Mouse (Mus musculus) neural tube, embryonic 12.5 days (tissue): ENCODE results near the gene Col15a1. TPM values are rescaled to one million over a fixed set of nuclear protein-coding genes. Genes with fewer than 3 reads are reported as not detected.

Experiments
- ATAC-seq: fragments of 200-750 bp; cut with Nextera tagmentation; 2 replicates; pipeline ENCODE4 v1.8.0; 2017; ENCODE audit warnings: low read depth, mild to moderate bottlenecking, moderate TSS enrichment, moderate library complexity; ENCODE audit not compliant: low FRiP score
- H3K27ac ChIP-seq: fragments of 300-500 bp; sonication (generic); 2 replicates; pipeline ENCODE4 v1.5.1; 2016
- H3K27me3 ChIP-seq: fragments of 300-500 bp; sonication (generic); replicated peaks from 2 replicates; pipeline ENCODE4 v1.6.1; 2016; ENCODE audit warnings: mild to moderate bottlenecking
- H3K36me3 ChIP-seq: fragments of 300-500 bp; sonication (generic); 2 replicates; pipeline ENCODE4 v1.6.1; 2016; ENCODE audit warnings: mild to moderate bottlenecking
- H3K4me1 ChIP-seq: fragments of 300-500 bp; sonication (generic); 2 replicates; pipeline ENCODE4 v1.6.1; 2016
- H3K4me2 ChIP-seq: fragments of 300-500 bp; sonication (generic); replicated peaks from 2 replicates; pipeline ENCODE4 v1.6.1; 2016; ENCODE audit warnings: mild to moderate bottlenecking
- H3K4me3 ChIP-seq: fragments of 300-500 bp; sonication (generic); 2 replicates; pipeline ENCODE4 v1.5.1; 2016
- H3K9ac ChIP-seq: fragments of 300-500 bp; sonication (generic); 2 replicates; pipeline ENCODE4 v1.6.1; 2016; ENCODE audit warnings: mild to moderate bottlenecking
- H3K9me3 ChIP-seq: fragments of 300-500 bp; sonication (generic); 2 replicates; pipeline ENCODE4 v1.6.1; 2016; ENCODE audit warnings: mild to moderate bottlenecking
- WGBS: fragments of 180-500 bp; shearing (Covaris S2); methylation state at CpG from one replicate; pipeline ENCODE4 v1.1.7; 2016; 5-methylcytosine and 5-hydroxymethylcytosine counted together
- polyA plus RNA-seq: library from polyadenylated mRNA; unstranded; fragments of >200 nt; fragmentation: Nextera tagmentation; extraction: Ambion mirVana; gene quantifications from 2 replicates; pipeline ENCODE4 v1.2.1, GENCODE M21; 2016

Gene Col15a1
- polyA plus RNA-seq, 1 experiment from 2014 or later = 5.6 TPM

GRCm38 (mm10) chr4:47234667-47235267 lies 26.8 kb downstream of the Col15a1 start:
- Histone ChIP-seq H3K9ac (no peak overlapping the region), H3K9me3 (no peaks in the 10 kb centered on the region), H3K4me2 (no peak overlapping the region), H3K4me3 (no peak overlapping the region), H3K27me3 (no peaks in the 10 kb centered on the region), H3K4me1 (peaks cover 12% of the 10 kb centered on the region), H3K27ac (no peak overlapping the region), H3K36me3 (no peaks in the 10 kb centered on the region)
- WGBS = 27% methylated on average over 17 of the region's 17 CpGs
- peak; percentile 58; the same call in 1 of the 2 replicates for ATAC-seq

- 0 out of 2 replicates have a peak, but pooled peaks have one; percentile 61 for ATAC-seq
- Histone ChIP-seq H3K27me3 (no peaks in the 10 kb centered on the region), H3K4me3 (no peak overlapping the region), H3K4me2 (no peak overlapping the region), H3K4me1 (peaks cover 12% of the 10 kb centered on the region), H3K36me3 (no peaks in the 10 kb centered on the region), H3K9ac (no peak overlapping the region), H3K27ac (no peak overlapping the region), H3K9me3 (no peaks in the 10 kb centered on the region)
- WGBS = 21% methylated on average over 3 of the region's 3 CpGs
These were observed 27.4 kb downstream of the Col15a1 start for GRCm38 (mm10) chr4:47235312-47235711.

- Histone ChIP-seq H3K27ac (no peak overlapping the region), H3K4me2 (no peak overlapping the region), H3K36me3 (no peaks in the 10 kb centered on the region), H3K4me1 (peaks cover 12% of the 10 kb centered on the region), H3K27me3 (no peaks in the 10 kb centered on the region), H3K9ac (no peak overlapping the region), H3K9me3 (no peaks in the 10 kb centered on the region), H3K4me3 (no peak overlapping the region)
- WGBS = 83% methylated on average over 7 of the region's 7 CpGs
- ATAC-seq = no peak
These were observed 28.1 kb downstream of the Col15a1 start for GRCm38 (mm10) chr4:47236104-47236503.

- 27% methylated on average over 15 of the region's 15 CpGs for WGBS
- no peak for ATAC-seq
- H3K9ac ChIP-seq = no peak overlapping the region
These were observed 29.3 kb downstream of the Col15a1 start for GRCm38 (mm10) chr4:47237220-47237619.

GRCm38 (mm10) chr4:47239114-47239513 lies 31.2 kb downstream of the Col15a1 start:
- Histone ChIP-seq H3K9me3 (no peaks in the 10 kb centered on the region), H3K4me1 (peaks cover 12% of the 10 kb centered on the region), H3K4me2 (no peak overlapping the region), H3K27me3 (no peaks in the 10 kb centered on the region), H3K9ac (no peak overlapping the region), H3K36me3 (no peaks in the 10 kb centered on the region), H3K27ac (no peak overlapping the region), H3K4me3 (no peak overlapping the region)
- 88% methylated on average over 6 of the region's 6 CpGs for WGBS
- ATAC-seq = no peak

More at GRCm38 (mm10) chr4:47237220-47237619, 29.3 kb downstream of the Col15a1 start:
- Histone ChIP-seq H3K27me3 (no peaks in the 10 kb centered on the region), H3K4me2 (no peak overlapping the region), H3K27ac (no peak overlapping the region), H3K4me1 (peaks cover 12% of the 10 kb centered on the region), H3K9me3 (no peaks in the 10 kb centered on the region), H3K4me3 (no peak overlapping the region), H3K36me3 (no peaks in the 10 kb centered on the region)

- Histone ChIP-seq H3K9ac (no peak overlapping the region), H3K27ac (no peak overlapping the region), H3K36me3 (no peaks in the 10 kb centered on the region), H3K4me1 (0 out of 2 replicates have a peak, but pooled peaks cover 4% of the 10 kb centered on the region), H3K4me2 (no peak overlapping the region), H3K27me3 (no peaks in the 10 kb centered on the region), H3K4me3 (no peak overlapping the region), H3K9me3 (no peaks in the 10 kb centered on the region)
- 85% methylated on average over 5 of the region's 5 CpGs for WGBS
- no peak for ATAC-seq
These were observed 32.9 kb downstream of the Col15a1 start for GRCm38 (mm10) chr4:47240901-47241300.

GRCm38 (mm10) chr4:47242127-47242526 lies 34.2 kb downstream of the Col15a1 start:
- Histone ChIP-seq H3K27ac (no peak overlapping the region), H3K4me2 (no peak overlapping the region), H3K36me3 (no peaks in the 10 kb centered on the region), H3K9ac (no peak overlapping the region), H3K4me3 (no peak overlapping the region), H3K27me3 (no peaks in the 10 kb centered on the region), H3K4me1 (0 out of 2 replicates have a peak, but pooled peaks cover 2% of the 10 kb centered on the region), H3K9me3 (no peaks in the 10 kb centered on the region)
- 85% methylated on average over 4 of the region's 4 CpGs for WGBS
- no peak for ATAC-seq

- 55% methylated on average over 6 of the region's 6 CpGs for WGBS
- H3K27ac ChIP-seq = no peak overlapping the region
These were observed 36.7 kb downstream of the Col15a1 start for GRCm38 (mm10) chr4:47244651-47245050.

GRCm38 (mm10) chr4:47245621-47246020 lies 37.7 kb downstream of the Col15a1 start:
- no peak overlapping the region for H3K27ac ChIP-seq
- H3K4me2 ChIP-seq = no peak overlapping the region
- H3K9ac ChIP-seq = no peak overlapping the region
- no peaks in the 10 kb centered on the region for H3K36me3 ChIP-seq
- H3K4me3 ChIP-seq = no peak overlapping the region
- no peaks in the 10 kb centered on the region for H3K9me3 ChIP-seq
- WGBS = 87% methylated on average over 18 of the region's 18 CpGs
- H3K27me3 ChIP-seq = no peaks in the 10 kb centered on the region
- H3K4me1 ChIP-seq = no peaks in the 10 kb centered on the region
- ATAC-seq = no peak

More at GRCm38 (mm10) chr4:47244651-47245050, 36.7 kb downstream of the Col15a1 start:
- Histone ChIP-seq H3K9ac (no peak overlapping the region), H3K4me1 (no peaks in the 10 kb centered on the region), H3K4me2 (no peak overlapping the region), H3K9me3 (no peaks in the 10 kb centered on the region), H3K27me3 (no peaks in the 10 kb centered on the region), H3K4me3 (no peak overlapping the region), H3K36me3 (no peaks in the 10 kb centered on the region)
- no peak for ATAC-seq

- Histone ChIP-seq H3K27me3 (no peaks in the 10 kb centered on the region), H3K4me1 (no peaks in the 10 kb centered on the region), H3K9me3 (no peaks in the 10 kb centered on the region), H3K4me3 (no peak overlapping the region), H3K4me2 (no peak overlapping the region), H3K9ac (no peak overlapping the region), H3K27ac (no peak overlapping the region), H3K36me3 (no peaks in the 10 kb centered on the region)
- ATAC-seq = no peak
- 70% methylated on average over 8 of the region's 8 CpGs for WGBS
These were observed 38.9 kb downstream of the Col15a1 start for GRCm38 (mm10) chr4:47246811-47247210.

GRCm38 (mm10) chr4:47247574-47247973 lies 39.6 kb downstream of the Col15a1 start:
- Histone ChIP-seq H3K27ac (no peak overlapping the region), H3K4me3 (no peak overlapping the region), H3K36me3 (no peaks in the 10 kb centered on the region), H3K27me3 (no peaks in the 10 kb centered on the region), H3K4me1 (no peaks in the 10 kb centered on the region), H3K9me3 (no peaks in the 10 kb centered on the region), H3K4me2 (no peak overlapping the region), H3K9ac (no peak overlapping the region)
- no peak for ATAC-seq
- 75% methylated on average over 6 of the region's 6 CpGs for WGBS

- H3K9ac ChIP-seq = no peak overlapping the region
These were observed 41.2 kb downstream of the Col15a1 start for GRCm38 (mm10) chr4:47249193-47249592.

GRCm38 (mm10) chr4:47251069-47251468 lies 43.1 kb downstream of the Col15a1 start:
- Histone ChIP-seq H3K27ac (no peak overlapping the region), H3K4me2 (no peak overlapping the region), H3K9me3 (no peaks in the 10 kb centered on the region), H3K9ac (no peak overlapping the region), H3K27me3 (no peaks in the 10 kb centered on the region), H3K36me3 (no peaks in the 10 kb centered on the region), H3K4me3 (no peak overlapping the region), H3K4me1 (no peaks in the 10 kb centered on the region)
- ATAC-seq = no peak
- 50% methylated on average over 5 of the region's 5 CpGs for WGBS

More at GRCm38 (mm10) chr4:47249193-47249592, 41.2 kb downstream of the Col15a1 start:
- Histone ChIP-seq H3K9me3 (no peaks in the 10 kb centered on the region), H3K4me1 (no peaks in the 10 kb centered on the region), H3K27me3 (no peaks in the 10 kb centered on the region), H3K27ac (no peak overlapping the region), H3K36me3 (no peaks in the 10 kb centered on the region), H3K4me2 (no peak overlapping the region), H3K4me3 (no peak overlapping the region)
- no peak for ATAC-seq
- 91% methylated on average over 6 of the region's 6 CpGs for WGBS
